Mouse (Mus musculus): ENCODE measurements around the gene Iba57.

The Iba57 gene

DNA sequence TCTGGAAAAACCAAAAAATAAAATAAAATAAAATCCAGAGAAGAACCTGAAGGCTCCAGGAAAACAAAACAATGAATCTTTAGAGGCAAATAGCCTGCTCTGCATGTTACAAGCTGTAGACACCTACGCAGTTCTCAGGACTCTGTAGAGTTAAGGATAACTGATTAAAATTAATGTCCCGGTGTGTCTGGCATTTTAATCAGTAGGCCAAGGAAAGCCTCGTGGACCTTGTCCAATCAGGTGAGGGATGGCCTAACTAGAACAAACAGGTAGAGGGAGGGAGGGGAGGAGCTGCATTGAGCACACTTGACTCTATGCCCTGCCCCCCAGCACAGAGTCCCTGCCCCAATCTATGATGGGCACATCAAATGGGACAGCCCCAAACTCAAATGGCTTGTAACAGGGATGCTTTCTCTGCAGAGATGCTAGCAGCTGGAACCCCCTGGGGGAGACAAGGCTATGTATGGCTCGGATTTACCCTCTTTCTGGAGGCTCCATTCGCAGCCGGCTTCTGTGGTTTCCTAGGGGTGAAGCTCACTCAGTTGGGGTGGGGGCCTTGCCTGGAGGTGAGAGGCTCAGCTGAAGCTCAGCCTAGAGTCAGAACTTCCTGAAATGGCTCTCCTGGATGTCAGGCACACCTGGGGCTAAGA is 10.8 kb upstream of the Iba57 start:
- DNase-seq, result no peak

GRCm38 (mm10) chr11:59170549-59170948 is 7.0 kb upstream of the Iba57 start:
- DNase-seq, result no peak

DNA sequence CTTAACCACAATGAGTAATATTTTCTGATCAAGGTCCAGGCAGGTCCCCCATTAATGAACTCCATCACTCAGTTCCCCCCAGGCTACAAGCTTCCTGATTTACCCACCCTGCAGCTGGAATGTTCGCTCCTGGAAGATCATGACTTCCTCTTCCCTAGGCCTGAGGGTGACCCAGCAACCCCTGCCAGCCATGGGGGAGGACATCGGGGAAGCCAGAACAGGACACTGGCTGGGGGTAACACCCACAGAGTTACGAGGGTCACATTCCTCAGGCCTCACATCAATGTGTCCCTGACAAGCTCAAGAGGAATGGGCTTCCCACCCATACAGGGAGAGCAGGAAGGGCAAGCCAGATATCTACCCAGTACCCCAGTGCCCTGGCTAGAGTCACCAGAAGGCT is 6.3 kb upstream of the Iba57 start:
- DNase-seq, result no peak

GRCm38 (mm10) chr11:59165616-59166241 is 2.2 kb upstream of the Iba57 start:
- DNase-seq, result no peak

GRCm38 (mm10) chr11:59164384-59164783 is 845 bp upstream of the Iba57 start:
- peak in 1 of 2 experiments; percentile 26 for DNase-seq

DNA sequence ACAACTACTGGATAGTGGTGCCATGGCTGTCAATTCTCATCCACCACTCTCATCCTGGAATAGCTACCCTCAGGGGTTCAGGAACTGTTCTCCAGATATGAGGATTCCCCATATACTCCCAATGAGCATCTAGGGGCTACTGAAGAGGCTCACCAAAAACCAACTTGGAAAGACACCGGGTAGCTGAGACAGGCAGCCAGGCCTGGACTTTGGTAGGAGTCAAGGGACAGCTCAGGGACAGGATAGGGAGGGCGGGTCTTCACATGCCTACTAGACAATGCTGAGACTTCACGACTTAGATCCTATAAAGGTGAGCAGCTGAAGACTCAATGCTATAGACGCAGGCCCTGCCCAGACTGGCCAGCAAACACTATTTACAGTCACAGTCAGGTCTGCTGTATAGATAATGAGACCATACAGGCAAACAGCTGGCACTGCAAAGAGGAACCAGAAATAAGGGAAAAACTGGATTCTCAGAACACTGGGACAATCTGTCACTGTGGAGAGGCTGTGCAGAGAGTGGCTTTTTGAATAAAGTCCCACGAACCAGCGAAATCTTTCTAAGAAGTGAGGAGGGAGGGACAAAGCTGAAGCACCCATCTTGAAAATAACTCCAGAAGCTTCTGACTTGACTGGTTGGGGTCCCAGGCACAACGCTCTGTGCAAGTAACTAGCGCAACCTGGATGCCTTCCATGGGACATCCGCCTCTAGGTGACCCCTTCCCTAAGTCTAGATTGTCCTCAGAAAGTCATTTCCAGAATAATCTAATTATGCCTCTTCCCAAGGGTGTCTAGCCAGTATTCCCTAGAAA is 890 bp downstream of the Iba57 start:
- no peak for DNase-seq

DNA sequence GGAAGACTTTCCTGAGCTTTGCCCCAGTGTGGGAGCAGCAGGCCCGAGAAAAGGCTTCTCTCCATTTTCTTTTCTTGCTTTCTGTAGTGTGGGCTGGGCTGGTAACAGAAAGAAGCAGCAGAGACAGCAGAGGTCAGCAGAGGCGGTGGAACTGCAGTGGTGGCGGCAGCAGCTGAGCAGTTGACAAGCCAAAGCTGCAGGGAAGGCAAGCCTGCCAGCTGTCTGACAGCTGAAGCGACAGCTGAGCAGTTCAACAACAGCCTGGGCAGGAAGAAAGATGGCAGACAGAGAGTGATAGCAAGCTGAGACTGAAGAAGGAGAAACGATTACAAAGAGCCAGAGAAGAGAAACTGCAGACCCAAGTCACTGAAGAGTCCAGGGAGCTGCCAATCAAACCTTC is 2.1 kb downstream of the Iba57 start:
- DNase-seq, result peak; percentile 28 to 32

- no peak for DNase-seq
These were observed 4.0 kb downstream of the Iba57 start for GRCm38 (mm10) chr11:59159558-59159957.

DNA sequence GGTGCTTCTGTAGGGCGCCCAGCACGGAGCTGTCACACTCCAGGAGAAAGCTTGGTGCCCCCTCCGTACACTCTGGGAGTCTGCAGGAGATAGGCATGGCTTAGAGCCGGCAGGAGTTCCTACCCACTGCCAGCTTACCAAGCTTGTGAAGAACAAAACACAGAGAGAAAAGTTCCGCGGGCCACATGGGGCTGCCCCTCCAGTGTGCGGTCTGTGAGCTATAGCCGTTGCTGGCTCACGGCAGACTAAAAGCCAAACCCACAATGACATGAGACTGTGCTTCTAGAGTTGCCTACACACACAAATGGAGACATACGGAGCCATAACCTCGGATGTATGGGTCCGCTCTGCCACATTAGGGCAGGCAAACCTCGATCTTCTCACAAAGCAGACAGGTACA is 4.4 kb downstream of the Iba57 start:
- no peak for DNase-seq

DNA sequence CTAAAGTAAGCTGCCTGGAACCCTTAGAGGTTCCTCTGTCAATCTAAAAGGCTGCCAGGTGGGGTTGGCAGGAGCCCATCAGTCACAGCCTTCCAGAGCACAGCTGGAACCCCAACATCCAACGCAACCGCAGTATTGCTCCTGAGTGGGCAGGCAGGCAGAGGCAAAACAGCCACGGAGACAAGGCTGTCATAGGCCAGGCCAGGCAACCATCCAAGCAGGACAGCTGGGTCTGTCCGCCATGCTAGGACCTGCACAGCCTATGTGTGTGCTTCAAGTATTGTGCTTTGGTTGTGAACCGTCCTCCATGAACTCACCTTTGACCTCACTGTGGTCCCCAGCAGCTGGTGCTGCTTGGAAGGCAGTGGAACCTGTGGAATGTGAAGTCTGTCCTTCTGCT is 7.6 kb downstream of the Iba57 start:
- peak in 1 of 2 experiments; percentile 33 for DNase-seq

- DNase-seq, result no peak
These were observed 9.3 kb downstream of the Iba57 start for GRCm38 (mm10) chr11:59154220-59154619.

- DNase-seq, result no peak
These were observed 11.8 kb downstream of the Iba57 start for GRCm38 (mm10) chr11:59151729-59152128.

DNA sequence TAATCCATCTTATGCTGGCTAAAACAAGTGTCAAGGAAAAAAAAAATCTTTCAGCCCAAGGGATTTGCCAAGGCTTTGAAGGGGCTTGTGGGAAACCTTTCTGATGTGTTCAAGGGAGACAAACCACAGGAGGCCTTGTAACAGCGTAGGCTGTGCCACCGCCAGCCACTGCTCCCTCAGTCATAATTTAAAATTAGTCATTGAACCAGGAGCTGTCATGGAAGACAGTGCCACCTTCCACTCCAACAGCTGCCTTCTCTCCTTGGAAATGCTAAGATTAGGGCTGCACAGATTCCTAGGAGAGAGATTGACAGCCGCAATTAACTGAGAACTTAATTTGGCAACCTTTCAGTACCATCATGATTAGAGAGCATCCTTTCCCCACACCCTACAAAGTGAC is 14.2 kb downstream of the Iba57 start:
- DNase-seq, result no peak

DNA sequence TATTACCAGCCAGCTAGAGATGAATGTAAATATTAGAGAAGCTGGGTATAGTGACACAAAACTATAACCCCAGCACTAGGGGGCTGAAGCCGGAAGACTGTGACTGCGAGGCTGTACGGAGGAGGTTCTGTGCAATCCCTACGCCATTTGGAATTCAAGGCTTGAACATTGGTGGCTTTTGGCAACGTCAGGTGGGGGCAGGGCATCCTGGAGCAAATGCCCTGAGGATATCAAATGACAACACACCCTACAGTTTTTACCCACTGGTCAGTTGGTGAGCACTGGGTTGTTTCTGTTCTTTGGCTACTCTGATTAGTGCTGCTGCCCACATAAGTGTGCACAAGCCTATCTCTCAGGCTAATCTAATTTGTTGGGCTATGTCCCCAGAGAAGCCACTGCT is 20.6 kb downstream of the Iba57 start:
- DNase-seq, result no peak

DNA sequence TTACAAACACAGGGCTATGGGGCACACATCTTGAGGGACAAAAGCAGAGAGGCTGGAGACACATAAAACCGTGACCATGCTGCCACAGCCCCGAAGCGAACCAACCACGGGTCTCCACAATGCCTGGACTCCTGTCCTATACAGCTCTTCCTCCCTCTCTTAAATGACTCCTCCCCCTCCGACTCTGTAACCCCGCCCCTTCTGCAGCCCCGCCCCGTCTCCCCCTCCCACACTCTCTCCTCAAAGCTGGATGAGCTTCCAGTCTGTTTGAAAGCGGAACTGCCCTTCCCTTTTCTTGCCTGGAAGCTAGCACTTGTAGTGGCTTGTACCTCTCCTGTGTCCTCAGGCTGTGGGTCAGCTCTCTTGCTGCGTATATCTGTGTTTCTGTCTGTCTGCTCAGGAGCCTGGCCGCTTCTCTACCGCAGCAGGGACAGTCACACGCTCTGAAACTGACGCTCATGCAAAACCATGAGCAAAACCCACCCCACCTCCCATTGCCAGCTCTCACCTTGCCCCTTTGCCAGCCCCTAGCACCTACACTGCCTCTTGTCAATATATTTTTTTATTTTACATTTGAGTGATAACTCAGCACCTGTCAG is 21.7 kb downstream of the Iba57 start:
- no peak for DNase-seq

DNA sequence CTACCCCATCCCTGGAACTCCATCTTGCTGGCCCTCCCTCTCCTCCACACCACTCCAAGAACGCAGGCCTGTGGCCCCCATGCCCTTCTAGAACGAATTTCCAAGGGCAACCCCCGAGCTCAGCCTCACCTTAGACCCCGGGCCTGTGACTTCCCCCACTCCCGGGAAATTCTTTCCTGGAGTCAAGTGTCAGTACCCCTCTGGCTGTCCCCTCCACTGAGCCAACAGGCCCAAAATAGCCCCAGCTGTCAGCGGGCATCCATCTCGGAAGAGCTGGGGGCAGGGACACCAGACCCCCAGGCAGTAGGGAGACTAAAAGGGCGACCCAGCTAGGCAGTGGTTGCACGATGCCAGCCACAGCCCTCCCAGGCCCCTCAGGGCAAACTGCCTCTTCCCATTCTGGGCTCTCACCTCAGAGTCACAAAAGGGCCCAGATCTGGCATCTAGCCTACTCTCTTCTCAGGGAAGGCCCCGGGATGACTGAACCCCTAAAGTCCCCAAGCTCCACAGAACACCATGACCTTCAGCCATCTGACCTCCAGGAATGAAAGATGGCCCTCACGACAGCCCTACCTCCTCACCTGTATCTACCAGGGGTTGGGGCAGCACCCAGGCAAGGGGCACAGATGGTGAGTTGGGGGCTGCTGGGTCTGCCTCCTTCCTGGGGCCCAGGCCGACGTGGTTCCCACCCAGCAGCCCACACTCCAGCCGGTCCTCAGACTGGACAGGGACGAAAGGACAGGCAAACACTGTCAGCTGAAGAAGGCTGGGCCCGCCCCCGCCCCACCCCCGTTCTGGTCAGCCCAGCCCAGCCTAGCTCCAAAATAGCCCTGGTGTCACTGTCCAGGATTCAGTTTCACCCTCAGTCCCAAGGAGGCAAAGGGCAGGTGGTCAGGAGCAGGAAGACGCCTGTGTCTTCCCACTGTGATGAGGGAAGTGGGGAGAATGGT is 24.7 kb downstream of the Iba57 start:
- DNase-seq, result no peak

- no peak for DNase-seq
These were observed 26.4 kb downstream of the Iba57 start for GRCm38 (mm10) chr11:59136994-59137706.

GRCm38 (mm10) chr11:59135904-59136452 is 27.6 kb downstream of the Iba57 start, which contains the start of gene Obscn:
Gene Obscn, minus strand, starts transcription at chr11:59136402.
- peak; percentile 25 to 32 for DNase-seq

- DNase-seq, result peak; percentile 26 to 29
These were observed 28.3 kb downstream of the Iba57 start for GRCm38 (mm10) chr11:59135051-59135820.

DNA sequence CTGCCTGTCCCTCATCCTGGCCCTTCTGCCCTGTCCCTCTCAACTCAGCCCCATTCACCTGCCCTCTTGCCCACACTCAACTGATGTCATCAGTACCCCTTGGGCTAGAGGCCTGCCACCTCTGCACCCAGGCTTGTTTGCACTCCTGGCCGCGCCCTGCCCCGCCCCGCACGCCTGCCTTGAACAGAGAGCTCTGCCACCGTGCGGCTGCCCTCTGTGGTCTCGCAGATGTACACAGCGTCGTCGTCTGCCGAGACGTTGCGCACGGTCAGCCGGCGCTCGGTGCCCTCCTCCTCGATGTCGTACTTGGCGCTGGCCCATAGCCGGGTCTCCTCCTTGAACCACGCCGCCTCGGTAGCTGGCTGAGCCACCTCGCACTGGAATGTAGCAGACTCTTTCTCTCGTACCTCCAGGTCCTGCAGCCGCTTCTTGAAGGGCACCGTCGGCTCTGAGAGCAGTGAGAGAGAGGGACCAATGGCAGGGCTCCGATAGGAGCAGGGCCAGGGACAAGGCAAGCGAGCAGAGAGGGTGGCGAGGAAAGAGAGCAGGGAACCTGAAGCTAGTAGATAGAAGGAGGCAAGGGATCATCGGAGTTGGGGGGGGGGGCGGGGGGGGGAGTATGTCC is 29.1 kb downstream of the Iba57 start:
- peak; percentile 40 to 46 for DNase-seq

All from cerebellum, postnatal 10 days (tissue).